ENCODE assay signal across 22 mouse cellular contexts in genomic region chr7:91876831-91877230, GRCm38 (mm10).
DNase-seq lines count a peak whose midpoint lies in the region; ATAC-seq lines count a peak whose summit lies in the region.
"Had no signal": no experiment of that assay in that cellular context is flagged by ENCODE, and none has a peak within 500 bp of the region (broad histone marks: within the 10 kb centered on the region; RNA-seq: fewer than 3 reads in every experiment).

No protein-coding gene starts in this region.

- intact Hi-C loops in left cerebral cortex, postnatal 14 days (cut with DNase I), result no loop called here

- WGBS in forebrain, embryonic 16.5 days, result 10% methylated on average over 1 of the region's 1 CpGs
- WGBS in forebrain, embryonic 12.5 days, result 63% methylated on average over 1 of the region's 1 CpGs
- WGBS in midbrain, embryonic 15.5 days, result 30% methylated on average over 1 of the region's 1 CpGs
- 34% methylated on average over 1 of the region's 1 CpGs for WGBS in midbrain, embryonic 16.5 days

- H3K9me3 ChIP-seq in forebrain, embryonic 16.5 days (ENCODE audit: control insufficient read depth, low read length), result no peaks in the 10 kb centered on the region
- no peaks in the 10 kb centered on the region for H3K9me3 ChIP-seq in forebrain, embryonic 12.5 days
- H3K9me3 ChIP-seq in midbrain, embryonic 15.5 days, result no peaks in the 10 kb centered on the region
- no peaks in the 10 kb centered on the region for H3K9me3 ChIP-seq in midbrain, embryonic 16.5 days (replicated peaks; ENCODE audit: control insufficient read depth, low read length, poor library complexity, severe bottlenecking)
- H3K9me3 ChIP-seq: hindbrain, embryonic 15.5 days; midbrain, embryonic 12.5 days had no signal

- no peaks in the 10 kb centered on the region for H3K36me3 ChIP-seq in forebrain, embryonic 16.5 days (ENCODE audit: control insufficient read depth, insufficient read depth)
- no peaks in the 10 kb centered on the region for H3K36me3 ChIP-seq in forebrain, embryonic 12.5 days (replicated peaks)
- H3K36me3 ChIP-seq in midbrain, embryonic 15.5 days (replicated peaks), result no peaks in the 10 kb centered on the region
- no peaks in the 10 kb centered on the region for H3K36me3 ChIP-seq in midbrain, embryonic 16.5 days (ENCODE audit: control insufficient read depth, insufficient read depth, low read length)
- H3K36me3 ChIP-seq: hindbrain, embryonic 15.5 days; midbrain, embryonic 12.5 days had no signal

- H3K27ac ChIP-seq in forebrain, embryonic 16.5 days (ENCODE audit: low read length), result no peak overlapping the region
- H3K27ac ChIP-seq in forebrain, embryonic 12.5 days, result no peak overlapping the region
- H3K27ac ChIP-seq in midbrain, embryonic 15.5 days, result no peak overlapping the region
- H3K27ac ChIP-seq in midbrain, embryonic 16.5 days (ENCODE audit: low read length), result no peak overlapping the region
- H3K27ac ChIP-seq: heart, adult 2 months; hindbrain, embryonic 15.5 days; midbrain, embryonic 12.5 days had no signal

- H3K4me3 ChIP-seq in forebrain, embryonic 16.5 days (replicated peaks; ENCODE audit: low read length), result no peak overlapping the region
- H3K4me3 ChIP-seq in forebrain, embryonic 12.5 days (replicated peaks), result no peak overlapping the region
- no peak overlapping the region for H3K4me3 ChIP-seq in midbrain, embryonic 15.5 days
- no peak overlapping the region for H3K4me3 ChIP-seq in midbrain, embryonic 16.5 days (ENCODE audit: low read depth, low read length)
- H3K4me3 ChIP-seq: heart, adult 2 months; hindbrain, embryonic 15.5 days; midbrain, embryonic 12.5 days had no signal

- H3K27me3 ChIP-seq in forebrain, embryonic 16.5 days (replicated peaks; ENCODE audit: control insufficient read depth, insufficient read depth, low read length), result no peaks in the 10 kb centered on the region
- H3K27me3 ChIP-seq in forebrain, embryonic 12.5 days, result no peaks in the 10 kb centered on the region
- no peaks in the 10 kb centered on the region for H3K27me3 ChIP-seq in midbrain, embryonic 15.5 days (replicated peaks)
- no peaks in the 10 kb centered on the region for H3K27me3 ChIP-seq in midbrain, embryonic 16.5 days (ENCODE audit: control insufficient read depth, insufficient read depth, low read depth, low read length)
- H3K27me3 ChIP-seq: hindbrain, embryonic 15.5 days; midbrain, embryonic 12.5 days had no signal

- H3K9ac ChIP-seq in forebrain, embryonic 16.5 days (replicated peaks; ENCODE audit: low read depth, low read length), result no peak overlapping the region
- no peak overlapping the region for H3K9ac ChIP-seq in forebrain, embryonic 12.5 days
- no peak overlapping the region for H3K9ac ChIP-seq in midbrain, embryonic 15.5 days
- H3K9ac ChIP-seq in midbrain, embryonic 16.5 days (ENCODE audit: low read depth, low read length), result no peak overlapping the region
- H3K9ac ChIP-seq: hindbrain, embryonic 15.5 days; midbrain, embryonic 12.5 days had no signal

- DNase-seq in adrenal gland, adult 2 months, result peak; percentile 51
- no peak for DNase-seq in adrenal gland, adult 8-10 months
- DNase-seq in thymus, postnatal 14 days, result no peak
- no peak for DNase-seq in left cerebral cortex, postnatal 14 days (ENCODE audit: low spot score in 2 of 2)
- DNase-seq: cerebellum, adult 11 months; embryo, embryonic 11 days; gastrocnemius, postnatal 14 days; heart, adult 2 months; heart, postnatal 36 days; left cerebral cortex, postnatal 4 days; liver; right cerebral cortex, postnatal 14 days; spleen, adult 18-20 months; thymus, adult 2 months had no signal

- H3K4me1 ChIP-seq in forebrain, embryonic 16.5 days (replicated peaks; ENCODE audit: control insufficient read depth, insufficient read depth, low read length), result no peaks in the 10 kb centered on the region
- no peaks in the 10 kb centered on the region for H3K4me1 ChIP-seq in forebrain, embryonic 12.5 days
- no peaks in the 10 kb centered on the region for H3K4me1 ChIP-seq in midbrain, embryonic 15.5 days
- no peaks in the 10 kb centered on the region for H3K4me1 ChIP-seq in midbrain, embryonic 16.5 days (ENCODE audit: control insufficient read depth, insufficient read depth, low read length)
- H3K4me1 ChIP-seq: hindbrain, embryonic 15.5 days; midbrain, embryonic 12.5 days had no signal

- no peak overlapping the region for H3K4me2 ChIP-seq in forebrain, embryonic 16.5 days (ENCODE audit: low read length)
- no peak overlapping the region for H3K4me2 ChIP-seq in forebrain, embryonic 12.5 days
- H3K4me2 ChIP-seq in midbrain, embryonic 15.5 days, result no peak overlapping the region
- no peak overlapping the region for H3K4me2 ChIP-seq in midbrain, embryonic 16.5 days (ENCODE audit: low read length)
- H3K4me2 ChIP-seq: hindbrain, embryonic 15.5 days; midbrain, embryonic 12.5 days had no signal

- ATAC-seq in forebrain, embryonic 16.5 days, result peak; percentile 74
- no peak for ATAC-seq in forebrain, embryonic 12.5 days (ENCODE audit: low FRiP score)
- 0 out of 2 replicates have a peak, but pooled peaks have one; percentile 50 for ATAC-seq in midbrain, embryonic 15.5 days (replicated peaks)
- no peak for ATAC-seq in midbrain, embryonic 16.5 days
- ATAC-seq: intestine, postnatal 0 days; lung, postnatal 0 days had no signal

Comparison
In these comparisons a context has a peak if more than half of its experiments do, and no peak if none do; other contexts are left out.
1. ATAC-seq: peak in forebrain, embryonic 16.5 days (single experiment) and midbrain, embryonic 15.5 days (single experiment); none in forebrain, embryonic 12.5 days (single experiment) and midbrain, embryonic 16.5 days (single experiment).